Mouse (Mus musculus): ENCODE results near the gene Galntl6.

GRCm38 (mm10) chr8:58487099-58487498, 425.3 kb downstream of the Galntl6 start:
- TF ChIP-seq CTCF (IDR thresholded peaks at IDR 0.05) (no peak), EP300 (IDR thresholded peaks at IDR 0.05) (no peak)

All from lung, postnatal 0 days (tissue).